Mouse (Mus musculus) liver, embryonic 14.5 days (tissue): ENCODE results near the gene Pik3ap1. TPM values are rescaled to one million over a fixed set of nuclear protein-coding genes. Genes with fewer than 3 reads are reported as not detected.

Source experiments
- ATAC-seq: fragments of 200-750 bp; cut with Nextera tagmentation; 2 replicates; pipeline ENCODE4 v1.8.0; 2017; ENCODE audit warnings: moderate number of reproducible peaks, mild to moderate bottlenecking, moderate library complexity; ENCODE audit not compliant: insufficient read depth
- DNase-seq, 3 experiments: peaks; one replicate each; pipeline ENCODE4 v3.0.0-alpha.2; 2012 to 2013; ENCODE audit warnings: low read depth in 3 of 3, low spot score in 3 of 3
- H3K27ac ChIP-seq: fragments of 300-500 bp; sonication (generic); 2 replicates; pipeline ENCODE4 v1.5.1; 2014; ENCODE audit warnings: moderate library complexity, mild to moderate bottlenecking, control low read depth, inconsistent platforms
- H3K27me3 ChIP-seq: fragments of 300-500 bp; sonication (generic); 2 replicates; pipeline ENCODE4 v1.6.1; 2014; ENCODE audit warnings: mild to moderate bottlenecking, low read length, moderate library complexity; ENCODE audit not compliant: control insufficient read depth, insufficient read depth
- H3K36me3 ChIP-seq: fragments of 300-500 bp; sonication (generic); replicated peaks from 2 replicates; pipeline ENCODE4 v1.6.1; 2014; ENCODE audit warnings: low read depth; ENCODE audit not compliant: control insufficient read depth, insufficient read depth
- H3K4me1 ChIP-seq, 2 experiments: fragments of 200-500 bp in 1 of 2; fragments of 300-500 bp in 1 of 2; sonication (generic) in 1 of 2; replicated peaks; 2 replicates each; pipeline ENCODE4 v1.6.1; 2012 to 2014; ENCODE audit warnings: antibody characterized with exemption in 1 of 2, inconsistent platforms in 1 of 2, low read length in 1 of 2; ENCODE audit not compliant: control insufficient read depth in 2 of 2, insufficient read depth in 2 of 2
- H3K4me2 ChIP-seq: fragments of 300-500 bp; sonication (generic); 2 replicates; pipeline ENCODE4 v1.6.1; 2014; ENCODE audit warnings: low read depth, mild to moderate bottlenecking, control low read depth, moderate library complexity
- H3K4me3 ChIP-seq, 2 experiments: fragments of 200-500 bp in 1 of 2; fragments of 300-500 bp in 1 of 2; sonication (generic) in 1 of 2; 2 replicates each; pipeline ENCODE4 v1.5.1; 2012 to 2014; ENCODE audit warnings: low read depth in 2 of 2, low read length in 2 of 2, mild to moderate bottlenecking in 2 of 2, control low read depth in 1 of 2, inconsistent platforms in 1 of 2, moderate library complexity in 1 of 2; ENCODE audit not compliant: insufficient read depth in 1 of 2
- H3K9ac ChIP-seq: fragments of 300-500 bp; sonication (generic); replicated peaks from 2 replicates; pipeline ENCODE4 v1.6.1; 2014; ENCODE audit warnings: mild to moderate bottlenecking, control low read depth, moderate library complexity
- H3K9me3 ChIP-seq: fragments of 300-500 bp; sonication (generic); 2 replicates; pipeline ENCODE4 v1.6.1; 2016; ENCODE audit warnings: low read length, mixed read lengths; ENCODE audit not compliant: control insufficient read depth
- CTCF ChIP-seq: IDR thresholded peaks from 2 replicates; pipeline ENCODE4 v1.5.1; 2016; ENCODE audit warnings: antibody characterized with exemption, low read depth, control low read depth
- EP300 ChIP-seq: IDR thresholded peaks from 2 replicates; pipeline ENCODE4 v1.6.1; 2016; ENCODE audit warnings: antibody characterized with exemption, low read depth
- WGBS: fragments of 180-500 bp; shearing (Covaris S2); extraction: QIAGEN DNeasy Blood & Tissue Kit; methylation state at CpG from one replicate; pipeline ENCODE4 v1.1.7; 2014; ENCODE audit not compliant: insufficient replicate concordance; 5-methylcytosine and 5-hydroxymethylcytosine counted together
- polyA plus RNA-seq, 2 experiments: library from polyadenylated mRNA; depleted of rRNA in 1 of 2; stranded (reverse) in 1 of 2; unstranded in 1 of 2; fragments of >200 nt; fragmentation: Nextera tagmentation in 1 of 2; extraction: Ambion mirVana in 1 of 2; gene quantifications; 2 replicates each; pipeline versions ENCODE4 v1.2.1 to v1.2.3; 2012 to 2014

The Pik3ap1 gene
- polyA plus RNA-seq, 2 experiments, result 3.8 to 4.9 TPM

DNA sequence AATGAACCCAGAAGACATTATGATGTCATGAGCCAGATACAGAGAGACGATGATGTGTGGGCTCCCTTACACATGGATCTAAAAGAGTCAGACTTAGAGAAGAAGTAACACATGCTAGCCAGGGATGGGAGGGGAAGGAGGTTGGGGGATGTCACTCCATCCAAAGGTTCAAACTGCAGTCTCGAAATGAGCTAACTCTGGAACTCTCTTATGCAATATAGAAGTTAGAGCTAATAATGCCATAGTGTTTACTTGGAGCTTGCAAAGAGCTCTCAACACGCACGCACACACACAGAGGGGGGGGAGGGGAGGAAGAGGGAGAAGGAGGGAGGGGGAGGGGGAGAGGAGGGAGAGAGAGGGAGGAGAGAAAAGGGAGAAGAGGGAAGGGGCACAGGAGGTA is 13.5 kb downstream of the Pik3ap1 start:
- H3K4me3 ChIP-seq, result no peak overlapping the region
- H3K9me3 ChIP-seq, result no peaks in the 10 kb centered on the region
- ATAC-seq (no peak), DNase-seq (no peak)
- H3K9ac ChIP-seq, result no peak overlapping the region
- H3K27ac ChIP-seq, result no peak overlapping the region
- 44% methylated on average over 4 of the region's 4 CpGs for WGBS
- TF ChIP-seq CTCF (no peak), EP300 (no peak)
- H3K36me3 ChIP-seq, result no peaks in the 10 kb centered on the region
- H3K4me1 ChIP-seq, result peaks cover 0 to 7% of the 10 kb centered on the region in 2 experiments; a peak in 1 of 4 replicates
- H3K27me3 ChIP-seq, result no peaks in the 10 kb centered on the region
- H3K4me2 ChIP-seq, result no peak overlapping the region

DNA sequence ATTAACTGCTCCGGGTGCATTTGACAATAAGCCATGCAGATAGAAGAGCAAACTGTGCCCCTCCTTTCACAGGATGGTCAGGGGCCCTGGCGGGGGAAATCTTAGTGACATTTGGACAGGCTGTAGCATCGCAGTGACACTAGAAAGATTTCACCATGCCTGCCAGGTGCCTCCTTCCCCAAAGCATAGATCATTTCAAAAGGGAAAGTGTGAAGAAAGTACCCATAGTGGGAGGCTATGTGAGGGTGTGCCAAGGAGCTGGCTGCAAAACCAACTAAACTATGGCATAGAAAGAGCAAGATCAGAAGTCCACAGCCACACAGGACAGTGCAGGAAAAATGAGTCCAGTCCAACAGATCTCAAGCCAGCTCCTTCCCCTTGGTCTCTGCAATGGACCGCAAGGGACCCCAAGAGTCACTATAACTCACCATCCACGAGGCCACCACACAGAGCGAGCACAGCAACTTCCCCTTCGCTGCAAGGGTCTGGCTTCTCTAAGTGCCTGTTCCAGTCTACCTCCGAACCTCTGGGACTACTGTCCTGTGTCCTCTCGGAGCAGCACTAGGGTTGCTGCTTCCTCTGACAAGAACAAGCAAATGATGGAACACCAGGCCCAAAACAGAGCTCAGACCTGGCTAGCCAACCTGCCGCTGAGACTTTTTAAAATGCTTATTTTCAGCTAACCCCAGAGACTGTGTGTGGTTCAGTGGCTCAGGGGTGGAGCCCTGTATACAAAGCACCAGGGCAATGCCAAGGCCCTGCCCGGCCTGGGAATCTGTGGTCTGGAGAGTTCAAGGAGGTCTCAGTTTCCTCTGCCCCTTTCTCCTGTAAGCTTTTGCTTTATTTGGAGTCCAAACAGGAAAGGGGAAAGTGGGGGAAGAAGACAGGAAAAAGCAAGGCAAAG is 15.1 kb downstream of the Pik3ap1 start:
- no peak overlapping the region for H3K4me2 ChIP-seq
- no peak overlapping the region for H3K9ac ChIP-seq
- no peak for DNase-seq

GRCm38 (mm10) chr19:41366854-41367517 is 17.9 kb downstream of the Pik3ap1 start:
- H3K4me2 ChIP-seq, result no peak overlapping the region
- H3K27ac ChIP-seq, result no peak overlapping the region
- no peaks in the 10 kb centered on the region for H3K36me3 ChIP-seq
- no peak for DNase-seq
- TF ChIP-seq CTCF (no peak), EP300 (no peak)
- H3K9me3 ChIP-seq, result no peaks in the 10 kb centered on the region
- 33% methylated on average over 9 of the region's 9 CpGs for WGBS
- H3K27me3 ChIP-seq, result no peaks in the 10 kb centered on the region
- no peak overlapping the region for H3K9ac ChIP-seq
- H3K4me1 ChIP-seq, result peaks cover 0 to 2% of the 10 kb centered on the region in 2 experiments; a peak in 1 of 4 replicates
- no peak overlapping the region for H3K4me3 ChIP-seq
- ATAC-seq, result no peak

More for the DNA sequence above, 15.1 kb downstream of the Pik3ap1 start:
- no peaks in the 10 kb centered on the region for H3K9me3 ChIP-seq
- no peaks in the 10 kb centered on the region for H3K27me3 ChIP-seq
- peaks cover 0 to 7% of the 10 kb centered on the region in 2 experiments; a peak in 1 of 4 replicates for H3K4me1 ChIP-seq
- no peak overlapping the region for H3K27ac ChIP-seq
- ATAC-seq, result no peak
- TF ChIP-seq CTCF, result no peak
- no peak for TF ChIP-seq EP300
- WGBS, result 28% methylated on average over 11 of the region's 11 CpGs
- H3K36me3 ChIP-seq, result no peaks in the 10 kb centered on the region
- no peak overlapping the region for H3K4me3 ChIP-seq

DNA sequence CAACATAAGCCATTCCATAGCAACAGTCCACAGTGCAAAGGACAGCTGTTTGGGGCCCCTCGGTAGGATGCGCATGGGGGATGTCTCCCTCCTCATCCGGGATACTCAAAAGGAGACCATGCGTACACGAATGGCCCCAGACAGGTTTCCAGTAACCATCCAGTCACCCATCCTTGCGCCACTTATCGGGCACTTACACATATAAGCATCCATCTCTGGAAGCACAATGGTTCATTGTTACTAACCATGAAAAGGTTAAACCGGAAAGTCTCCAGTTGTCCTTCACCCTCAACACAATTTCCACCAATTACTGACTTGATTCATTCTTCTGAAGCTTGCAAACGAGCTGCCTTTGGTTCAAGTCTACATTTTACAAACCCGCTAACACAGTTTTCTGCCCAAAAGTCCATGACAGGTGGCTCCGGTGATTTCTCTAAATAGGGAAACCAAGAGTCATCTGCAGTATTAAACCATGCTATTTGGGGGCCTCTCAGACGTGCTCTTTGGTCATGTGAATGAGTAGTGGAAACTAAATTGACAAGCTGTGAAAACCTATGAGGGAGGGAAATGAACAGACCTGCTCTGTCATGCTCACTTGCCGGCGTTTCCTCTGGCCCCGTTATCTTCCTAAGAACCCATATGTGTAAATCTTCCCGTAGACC is 18.6 kb downstream of the Pik3ap1 start:
- H3K9me3 ChIP-seq, result no peaks in the 10 kb centered on the region
- H3K36me3 ChIP-seq, result no peaks in the 10 kb centered on the region
- H3K4me2 ChIP-seq, result no peak overlapping the region
- H3K27ac ChIP-seq, result no peak overlapping the region
- H3K9ac ChIP-seq, result no peak overlapping the region
- H3K4me1 ChIP-seq, result peaks cover 0 to 2% of the 10 kb centered on the region in 2 experiments; a peak in 1 of 4 replicates
- H3K4me3 ChIP-seq, result no peak overlapping the region
- TF ChIP-seq CTCF (no peak), EP300 (no peak)
- 54% methylated on average over 16 of the region's 16 CpGs for WGBS
- DNase-seq (no peak), ATAC-seq (no peak)
- H3K27me3 ChIP-seq, result no peaks in the 10 kb centered on the region
